Mouse (Mus musculus) heart, adult 11 months (tissue): ENCODE data around the gene Grm4.

ENCODE experiments used
- DNase-seq: peaks from one replicate; pipeline ENCODE4 v3.0.0; 2022

The Grm4 gene

DNA sequence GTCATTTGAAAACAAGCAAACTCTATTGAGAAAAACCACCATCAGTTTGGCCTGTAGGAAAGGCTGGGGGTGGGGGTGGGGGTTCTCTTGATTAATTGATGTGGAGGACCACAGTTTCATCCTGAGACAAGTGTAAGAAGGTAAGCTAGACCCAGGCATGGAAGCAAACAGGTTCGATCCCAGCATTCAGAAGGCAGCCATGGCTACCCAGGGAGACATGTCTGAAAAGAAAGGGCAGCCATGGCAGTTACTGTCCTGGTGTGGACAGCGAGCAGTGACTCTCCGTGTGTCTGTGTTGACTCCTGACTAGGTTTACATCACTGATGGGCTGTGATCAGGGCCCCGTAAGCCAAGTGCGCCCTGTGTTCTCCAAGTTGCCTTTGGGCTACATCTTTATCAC, at the start of gene Grm4:
Gene Grm4, minus strand, starts transcription at position 101 of the 400 bp plus-strand sequence.
- DNase-seq = no peak

DNA sequence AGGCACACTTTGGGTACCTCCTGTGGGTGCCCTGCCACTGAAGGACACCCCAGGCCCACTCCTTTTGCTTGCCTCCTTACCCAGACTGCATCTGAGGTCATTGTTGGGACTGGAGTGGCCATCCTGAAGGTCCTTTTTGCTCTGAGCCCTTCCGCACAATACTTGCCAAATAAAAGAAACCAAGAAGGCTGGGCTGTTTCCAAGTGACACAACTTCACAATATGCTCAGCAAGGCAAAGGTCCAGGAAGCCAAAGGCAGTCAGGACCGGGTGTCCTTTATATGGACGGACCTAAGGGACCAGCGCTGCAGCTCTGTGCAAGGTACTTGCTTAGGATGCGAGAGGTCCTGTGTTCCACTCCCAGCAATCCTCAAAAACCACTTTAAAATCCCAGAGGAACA, 47.0 kb upstream of the Grm4 start:
- DNase-seq = peak; percentile 89

DNA sequence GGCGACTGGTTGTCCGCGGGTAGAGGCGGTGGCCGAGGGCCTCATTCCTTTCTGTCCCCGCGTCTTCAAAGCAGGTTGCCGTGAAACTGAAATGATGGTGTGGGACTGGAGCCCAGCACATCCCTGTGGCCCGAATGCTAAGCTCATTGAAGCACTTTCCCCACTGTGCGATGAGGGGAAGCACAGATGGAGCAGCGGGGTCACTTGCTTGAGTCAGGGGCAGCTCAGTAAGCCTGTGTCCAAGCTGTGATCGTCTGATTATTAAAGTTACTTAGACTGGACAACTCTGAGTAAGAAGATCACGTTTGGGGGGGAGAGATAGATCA, 44.7 kb upstream of the Grm4 start:
- no peak for DNase-seq

DNA sequence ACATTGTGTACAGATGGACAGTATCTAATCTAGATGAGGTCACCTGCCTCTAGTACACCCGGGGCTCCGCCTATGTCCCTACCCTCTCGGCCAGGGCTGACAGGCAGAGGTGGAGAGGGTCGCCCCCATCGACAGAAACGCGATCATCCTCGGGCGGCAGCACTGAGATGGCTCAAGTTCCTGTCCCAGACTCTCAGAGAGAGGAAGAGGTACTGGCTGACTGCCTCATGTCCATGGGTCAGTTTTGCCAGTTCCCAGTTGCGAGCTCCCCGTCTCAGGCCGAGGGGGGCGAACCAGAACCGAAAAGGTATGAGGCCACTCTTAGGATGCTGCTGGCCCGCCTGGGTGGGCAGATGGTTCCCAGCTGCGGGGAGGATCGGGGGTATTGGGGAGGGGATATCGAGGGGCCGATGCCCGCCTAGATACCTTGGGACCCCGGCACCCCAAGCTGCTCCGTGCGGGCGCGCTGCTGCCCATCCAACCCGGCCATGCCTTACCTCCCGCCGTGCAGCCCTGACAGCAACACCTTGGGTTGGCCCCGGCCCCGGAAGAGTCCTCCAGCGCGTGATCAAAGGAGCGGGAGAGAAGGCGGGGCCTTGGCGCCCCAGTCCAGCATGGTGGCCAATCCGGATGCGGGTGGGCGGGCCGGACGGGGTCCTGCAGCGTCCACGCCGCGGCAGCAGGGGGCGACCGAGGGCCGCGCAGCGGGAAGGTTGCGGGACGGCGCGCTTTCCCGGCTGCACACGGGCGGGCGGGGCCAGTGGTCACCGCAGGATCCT, 44.1 kb upstream of the Grm4 start, which contains the start of gene AI413582:
Gene AI413582, minus strand, starts transcription at position 594 of the 779 bp plus-strand sequence.
- peak; percentile 100 for DNase-seq

DNA sequence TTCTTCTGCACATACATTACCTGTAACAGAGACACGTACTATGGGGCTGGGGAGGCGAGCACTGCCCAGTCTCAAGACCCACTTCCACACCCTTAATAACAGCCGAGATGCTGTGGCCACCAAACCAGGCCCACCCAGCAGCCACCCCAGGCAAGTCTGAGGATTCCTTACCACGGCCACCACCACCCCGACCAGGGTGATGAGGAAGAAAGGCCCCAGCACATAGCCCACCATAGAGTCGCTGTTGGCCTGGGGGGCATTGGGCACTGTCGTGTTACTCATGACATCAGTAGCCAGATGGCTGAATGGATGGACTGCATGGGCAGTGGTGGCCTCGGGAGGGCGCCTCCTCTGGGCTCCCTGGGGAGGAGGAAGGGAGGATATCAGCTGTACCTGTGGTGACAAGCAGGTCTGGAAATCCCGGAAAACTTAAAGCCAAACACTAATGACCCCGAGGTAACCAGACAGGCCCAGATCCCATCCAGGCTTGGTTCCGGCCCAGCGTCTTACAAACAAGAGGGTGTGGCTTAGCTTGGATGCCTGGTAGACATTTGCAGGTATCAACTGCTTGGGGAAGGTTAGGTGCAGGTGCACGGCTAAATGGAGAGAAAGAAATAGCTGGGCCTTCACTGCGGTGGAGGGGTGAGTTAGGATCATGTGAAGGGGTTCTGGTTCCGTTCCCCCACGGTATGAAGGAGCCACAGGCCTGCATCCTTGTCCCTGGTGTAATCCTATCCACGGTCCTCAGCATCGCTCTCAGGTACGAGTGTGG, 43.4 kb upstream of the Grm4 start:
- peak; percentile 95 for DNase-seq

DNA sequence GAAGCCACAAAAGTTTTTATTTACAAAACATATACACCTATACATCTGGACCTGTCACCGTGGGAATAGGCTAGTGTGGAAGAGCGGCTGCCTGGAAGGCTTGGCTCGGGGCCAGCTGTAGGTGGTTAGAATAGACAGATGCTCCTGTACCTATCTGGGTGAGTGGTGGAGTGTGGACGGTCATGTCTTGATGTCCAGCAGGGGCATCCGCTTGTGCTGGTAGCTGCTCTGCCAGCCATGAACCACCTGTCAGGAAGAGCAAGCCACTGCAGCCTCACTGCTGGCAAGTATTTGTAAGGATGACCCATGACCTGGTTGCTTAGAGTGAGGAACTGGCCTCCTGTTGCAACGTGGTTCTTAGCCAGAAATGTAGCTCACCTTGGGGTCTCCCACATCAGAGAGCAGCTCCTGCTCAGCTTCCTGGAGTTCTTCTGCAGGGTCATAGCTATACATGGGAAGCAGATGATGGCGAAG, 42.6 kb upstream of the Grm4 start:
- DNase-seq = peak; percentile 94

DNA sequence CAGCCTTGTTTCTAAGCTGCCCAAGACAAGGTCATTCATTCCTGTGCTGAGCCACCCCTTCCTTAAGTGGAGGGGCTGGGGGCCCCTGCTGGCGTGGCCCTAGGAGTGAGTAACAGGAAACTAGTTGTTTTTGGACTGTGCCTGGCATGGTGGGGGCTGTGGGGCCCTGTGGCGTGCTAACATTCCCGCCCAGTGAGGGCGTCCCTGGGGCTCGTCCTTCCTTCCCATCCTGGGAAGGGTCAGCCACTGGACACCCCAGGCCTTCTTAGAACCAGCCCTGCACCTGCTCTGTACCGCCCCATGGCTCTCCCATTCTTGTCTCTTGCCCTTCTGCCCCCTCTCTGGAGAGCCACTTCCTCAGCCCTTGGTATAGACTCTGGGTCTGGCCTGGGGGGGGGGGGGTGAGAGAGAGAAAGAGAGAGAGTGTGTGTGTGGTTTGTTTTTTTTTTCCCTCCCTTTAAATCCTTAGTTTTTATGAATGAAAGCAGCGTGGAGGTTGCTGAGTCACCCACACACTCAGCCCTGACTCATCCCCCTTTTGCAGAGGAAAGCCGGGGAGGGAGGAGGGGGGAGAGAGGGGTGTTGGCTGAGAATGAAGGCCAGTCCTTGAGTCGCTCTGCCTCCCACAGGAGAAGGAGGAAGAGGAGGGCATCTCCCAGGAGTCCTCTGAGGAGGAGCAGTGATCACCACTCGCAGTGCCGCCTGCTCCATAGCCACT, 40.8 kb upstream of the Grm4 start:
- peak; percentile 95 for DNase-seq

DNA sequence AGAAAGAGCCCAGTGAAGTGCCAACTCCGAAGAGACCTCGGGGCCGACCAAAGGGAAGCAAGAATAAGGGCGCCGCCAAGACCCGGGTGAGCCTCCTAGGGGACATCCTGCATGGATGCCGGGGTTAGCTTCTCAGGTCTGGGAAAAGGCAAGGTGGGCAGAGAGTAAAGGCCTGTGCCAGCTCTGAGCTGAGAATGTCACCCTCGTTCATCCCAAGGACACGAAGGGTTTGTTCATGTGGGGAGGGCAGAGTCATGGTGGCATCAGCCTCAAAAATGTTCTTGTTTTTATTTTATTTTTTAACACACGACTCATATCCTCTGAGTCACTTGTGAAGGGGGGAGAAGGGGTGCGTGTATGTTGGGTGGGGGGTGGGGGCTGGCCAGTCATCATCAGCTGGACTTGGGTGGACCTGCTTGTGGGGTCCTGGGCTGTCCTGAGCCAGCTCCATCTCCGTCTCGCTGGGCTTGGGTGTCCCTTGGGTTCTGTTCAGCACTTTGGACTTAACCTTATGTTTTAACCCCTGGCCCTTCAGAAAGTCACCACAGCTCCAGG, 39.8 kb upstream of the Grm4 start:
- DNase-seq = no peak

DNA sequence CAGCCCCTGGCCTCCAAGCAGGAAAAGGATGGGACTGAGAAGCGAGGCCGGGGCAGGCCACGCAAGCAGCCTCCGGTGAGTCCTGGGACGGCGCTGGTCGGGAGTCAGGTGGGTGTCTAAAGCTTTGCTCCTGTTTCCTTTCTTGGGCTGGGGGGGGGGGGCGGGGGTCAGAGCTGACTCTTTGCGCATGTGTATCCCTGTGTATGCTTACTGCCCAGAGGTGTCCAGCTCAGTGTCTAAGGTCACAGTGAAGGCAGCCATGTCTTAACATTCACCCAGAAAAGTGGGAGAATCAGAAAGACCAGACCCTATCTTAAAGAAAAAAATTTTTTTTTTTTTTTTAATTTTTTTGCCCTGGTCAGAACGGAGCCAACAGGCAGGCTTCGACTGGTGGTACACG, 38.4 kb upstream of the Grm4 start:
- DNase-seq = no peak

DNA sequence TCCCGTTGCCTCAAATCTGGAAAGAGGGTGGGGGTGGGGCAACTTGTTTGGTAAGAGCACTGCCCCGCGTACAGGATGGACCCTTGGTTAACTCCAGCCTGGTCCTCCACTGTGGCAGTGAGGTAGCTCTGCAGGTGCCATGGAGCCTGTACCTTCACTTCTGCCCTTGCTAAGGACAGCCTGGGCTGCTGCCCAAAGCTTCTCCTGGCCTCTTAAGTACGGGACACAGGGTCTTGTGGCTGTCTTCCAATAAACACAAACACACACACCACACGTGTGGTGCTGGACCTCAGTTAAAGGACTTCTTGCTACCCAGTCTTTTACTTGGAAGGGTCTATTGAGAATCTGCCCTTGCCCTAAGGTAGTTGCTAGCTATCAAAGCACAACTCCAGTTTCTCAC, 37.6 kb upstream of the Grm4 start:
- peak; percentile 93 for DNase-seq

DNA sequence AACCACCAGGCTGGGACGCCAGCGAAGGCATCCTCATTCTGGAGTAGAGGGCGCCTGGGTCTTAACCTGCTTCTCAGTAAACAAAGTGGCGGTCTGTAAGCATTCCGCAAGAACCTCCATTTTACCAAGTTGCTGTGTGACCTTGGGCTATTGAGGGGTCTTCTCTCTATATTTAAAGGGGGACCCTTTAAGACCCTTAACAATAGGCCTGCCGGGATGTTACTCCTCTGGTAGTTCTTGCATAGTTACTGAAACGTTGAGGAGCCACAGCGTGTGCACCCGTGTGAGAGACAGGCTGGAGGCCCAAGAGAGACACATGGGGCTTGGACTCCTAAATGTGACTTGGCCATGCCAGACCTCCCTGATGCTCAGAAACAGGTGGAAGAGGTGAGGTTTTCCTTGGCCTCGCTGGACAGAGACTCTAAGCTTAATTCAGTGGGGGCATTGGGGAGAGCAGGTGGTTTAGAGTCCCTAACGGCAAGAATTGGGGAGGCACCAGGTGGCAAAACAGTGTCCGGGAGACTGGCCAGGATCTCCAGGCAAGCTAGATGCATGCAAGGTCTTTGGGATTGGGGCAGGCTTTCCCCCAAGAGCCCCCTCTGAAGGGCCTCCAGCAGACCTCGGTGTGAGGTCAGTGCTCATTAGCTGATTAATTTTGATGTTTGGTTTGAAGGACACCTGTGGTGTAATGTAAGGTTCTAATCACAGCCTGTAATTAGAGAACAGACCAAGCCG, 36.9 kb upstream of the Grm4 start:
- DNase-seq = peak; percentile 85

DNA sequence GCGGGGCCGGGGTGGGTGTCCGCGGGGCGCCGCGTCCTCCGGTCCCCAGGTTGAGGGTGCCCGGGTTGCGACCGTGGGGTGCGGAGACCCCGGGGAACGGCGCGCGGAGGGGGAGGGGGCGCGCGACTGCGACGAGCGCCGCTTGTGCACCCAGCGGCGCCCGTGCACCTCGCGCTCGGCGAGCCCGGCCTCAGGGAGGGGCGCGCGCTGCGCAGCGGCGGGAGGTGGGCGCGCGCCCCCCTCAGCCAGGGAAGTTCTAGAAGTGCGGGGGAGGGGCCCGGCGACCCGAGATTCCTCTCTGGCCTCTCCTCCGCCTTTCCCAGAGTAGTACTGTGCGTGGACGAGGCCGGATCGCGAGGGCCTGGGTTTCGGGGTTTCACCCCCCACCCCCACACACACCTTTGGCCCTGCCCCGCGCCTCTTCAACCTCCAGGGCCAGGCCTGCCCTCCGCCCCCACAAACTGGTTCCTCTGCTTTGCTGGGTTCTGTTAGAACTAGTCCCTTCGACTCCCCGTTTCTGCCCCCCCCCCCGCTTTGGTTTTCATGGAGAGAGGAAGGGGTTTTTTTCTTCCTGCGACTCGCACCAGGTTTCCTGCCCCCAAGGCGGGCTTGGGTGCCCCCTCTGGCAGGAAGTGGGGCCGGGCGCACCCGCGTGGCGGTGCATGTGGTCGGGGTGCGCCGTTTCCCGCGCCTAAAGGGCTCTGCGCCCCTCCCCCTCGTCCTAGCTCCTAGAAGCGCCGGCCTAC, 36.2 kb upstream of the Grm4 start:
- DNase-seq = peak; percentile 95

DNA sequence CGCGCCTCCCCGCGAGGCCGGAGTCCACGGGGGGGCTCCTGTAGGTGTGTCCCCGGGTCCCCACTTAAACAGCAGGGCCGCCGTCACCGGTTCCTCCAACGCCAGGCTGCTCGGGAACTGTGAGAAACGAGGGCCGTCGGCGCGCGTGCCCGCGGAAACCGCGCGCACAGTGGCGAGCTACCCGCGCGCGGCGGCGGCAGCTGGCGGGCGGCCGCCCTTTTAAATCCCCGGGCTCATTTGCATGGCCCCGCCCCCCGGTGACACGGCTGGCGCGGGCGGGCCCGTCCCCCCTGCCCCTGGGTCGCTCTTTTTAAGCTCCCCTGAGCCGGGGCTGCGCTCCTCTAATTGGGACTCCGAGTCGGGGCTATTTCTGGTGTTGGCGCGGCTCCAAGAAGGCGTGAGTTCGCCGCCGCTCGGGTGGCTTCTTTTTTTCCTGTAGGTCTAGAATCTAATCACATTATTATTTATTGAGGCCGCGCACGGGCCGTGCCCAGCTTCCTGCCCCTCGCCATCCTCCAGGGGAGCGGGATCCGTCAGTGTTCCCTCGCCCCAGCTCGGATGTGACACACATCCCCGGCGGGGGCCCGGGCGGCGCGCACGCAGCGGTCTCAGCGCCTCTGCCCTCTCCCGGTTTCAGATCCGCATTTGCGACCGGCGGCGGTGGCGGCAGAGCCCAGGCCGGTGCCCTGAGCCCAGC, 35.3 kb upstream of the Grm4 start, which contains the start of gene Hmga1:
Gene Hmga1, plus strand, starts transcription at position 183 of the 697 bp plus-strand sequence.
- DNase-seq = peak; percentile 99

DNA sequence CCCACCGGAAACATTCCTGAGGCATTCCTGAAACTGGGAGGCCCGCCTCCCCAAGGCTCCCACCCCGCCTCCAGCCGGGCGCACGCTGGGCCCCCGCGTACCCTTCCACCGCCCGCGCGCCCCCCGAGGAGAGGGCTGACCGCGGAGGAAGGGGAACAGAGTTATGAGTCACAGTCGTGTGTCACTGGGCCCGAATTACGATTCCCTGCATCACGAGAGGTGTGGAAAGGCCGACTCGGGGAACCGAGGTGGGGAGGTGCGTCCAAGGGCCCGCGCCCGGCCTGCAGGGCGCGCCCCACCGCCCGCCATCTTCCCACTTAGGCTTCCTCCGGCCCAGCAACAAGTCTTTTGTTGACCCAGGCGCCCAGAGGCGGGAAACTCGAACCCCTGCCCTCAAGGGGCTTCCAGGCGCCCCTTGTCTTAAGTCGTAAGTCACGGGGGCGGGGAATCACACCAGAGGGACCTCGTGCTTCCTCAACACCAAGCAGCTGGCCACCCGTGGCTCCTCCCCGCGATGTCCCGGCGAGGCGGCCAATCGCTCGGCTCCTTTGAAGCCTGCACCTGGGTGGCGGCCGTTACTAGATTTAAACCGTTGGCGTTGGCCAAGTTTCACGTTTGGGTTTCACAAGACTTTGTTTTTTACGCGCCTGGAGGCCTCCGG, 34.4 kb upstream of the Grm4 start:
- DNase-seq = peak; percentile 98

DNA sequence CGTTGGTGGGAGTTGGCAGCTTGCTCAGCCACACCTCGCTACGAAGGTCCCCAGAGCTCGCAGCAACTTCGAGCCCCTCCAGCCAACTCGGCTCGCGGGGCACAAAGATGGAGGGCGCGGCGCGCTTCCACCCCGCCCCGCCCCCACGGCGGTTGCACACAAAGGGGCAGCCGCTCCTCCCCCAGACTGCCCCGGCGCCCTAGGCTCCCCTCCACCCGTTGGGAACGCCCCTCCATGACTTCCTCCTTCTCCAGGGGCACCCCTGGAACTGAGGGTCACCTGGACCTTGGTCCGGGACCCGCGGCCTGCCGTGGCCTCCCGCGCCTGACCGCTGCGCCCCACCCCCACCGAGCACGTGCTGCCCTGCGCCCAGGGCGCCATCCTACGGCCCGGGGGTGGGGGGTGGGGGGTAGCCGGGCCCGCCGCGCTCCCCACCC, 33.9 kb upstream of the Grm4 start:
- peak; percentile 95 for DNase-seq

DNA sequence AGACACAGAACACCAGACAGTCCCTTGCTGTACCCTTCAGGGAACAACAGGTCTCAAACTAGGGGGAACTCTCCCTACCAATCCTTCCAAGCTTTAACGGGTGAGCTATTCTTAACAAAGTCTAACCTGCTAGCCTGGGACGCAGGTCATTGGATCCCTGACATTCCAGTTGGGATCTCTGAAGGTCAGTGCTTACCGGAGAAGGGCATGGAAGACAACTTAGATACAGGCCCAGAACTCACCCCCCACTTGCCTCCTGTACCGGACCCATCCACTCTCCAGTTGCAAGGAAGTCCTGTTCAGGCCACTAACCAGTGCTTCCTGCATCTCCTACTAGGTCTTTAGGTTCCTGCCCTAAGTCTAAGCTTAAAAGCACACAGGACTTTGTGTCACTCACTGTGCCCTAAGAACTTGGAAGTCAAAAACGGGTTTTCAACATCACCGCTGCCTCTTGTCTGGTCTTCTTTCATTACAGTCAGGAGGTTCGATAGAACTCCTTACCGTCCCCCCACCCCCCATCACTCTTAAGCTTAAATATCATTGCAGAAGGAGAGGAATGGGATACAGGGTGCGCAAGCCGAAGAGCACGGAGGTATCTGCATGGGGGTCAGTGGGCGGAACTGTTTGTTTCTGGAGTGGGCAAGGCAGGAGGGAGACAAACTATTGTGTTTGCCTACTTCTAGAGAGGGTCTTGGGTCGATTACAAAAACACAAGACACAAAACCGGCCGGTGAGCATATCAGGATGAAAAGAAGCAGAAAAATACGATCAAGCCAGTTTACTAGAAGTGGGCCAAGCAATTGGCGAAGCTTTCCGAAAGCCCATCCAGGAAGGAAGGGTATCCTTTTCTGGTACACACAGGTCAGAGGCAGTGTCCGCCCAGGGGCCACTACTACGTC, 33.1 kb upstream of the Grm4 start:
- DNase-seq = peak; percentile 85

DNA sequence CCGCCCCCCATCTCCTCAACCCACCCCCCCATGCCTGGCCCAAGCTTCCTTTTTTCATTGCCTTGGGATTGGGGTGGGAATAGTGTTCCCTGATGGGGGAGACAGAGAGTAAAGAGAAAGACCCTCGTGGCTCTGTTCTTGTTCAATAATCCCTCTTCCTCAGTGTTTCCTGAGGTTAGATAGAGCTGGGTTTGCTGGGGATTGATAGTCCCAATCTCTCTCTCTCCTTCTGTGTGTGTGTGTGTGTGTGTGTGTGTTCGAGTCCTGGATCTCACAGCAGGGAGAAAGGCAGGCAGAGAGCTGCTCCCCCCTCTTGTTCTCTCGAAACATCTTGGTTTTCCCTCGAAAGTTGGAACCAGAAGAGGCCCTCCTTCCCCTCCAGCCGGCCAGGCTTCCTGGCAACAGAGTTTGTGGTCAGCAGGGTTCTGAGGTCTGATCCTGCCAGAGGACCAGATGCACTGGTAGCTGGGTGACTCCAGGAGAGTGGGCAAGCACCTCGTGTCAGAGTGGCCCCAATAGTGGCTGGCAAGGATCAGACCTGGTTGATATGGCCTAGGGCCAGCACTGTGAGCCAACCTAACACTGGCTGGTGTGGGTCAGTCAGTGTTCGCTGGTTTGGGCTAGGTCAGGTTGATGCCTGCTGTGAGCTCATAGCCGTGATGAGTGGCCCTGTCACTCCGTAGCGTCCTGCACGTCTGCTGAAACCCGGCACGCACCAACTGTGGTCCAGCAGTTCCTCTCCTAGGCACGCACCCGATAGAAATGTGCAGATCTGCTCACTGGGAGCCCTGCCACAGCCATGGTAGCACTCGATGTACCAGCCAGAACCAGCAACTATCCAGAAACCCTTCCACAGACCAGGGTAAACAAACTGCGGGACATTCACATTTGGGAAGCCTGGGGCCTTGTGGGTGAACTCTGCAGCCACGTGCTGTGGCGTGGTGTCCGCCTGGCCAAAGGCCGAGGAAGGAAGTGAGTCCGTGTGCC, 31.3 kb upstream of the Grm4 start:
- peak; percentile 96 for DNase-seq

DNA sequence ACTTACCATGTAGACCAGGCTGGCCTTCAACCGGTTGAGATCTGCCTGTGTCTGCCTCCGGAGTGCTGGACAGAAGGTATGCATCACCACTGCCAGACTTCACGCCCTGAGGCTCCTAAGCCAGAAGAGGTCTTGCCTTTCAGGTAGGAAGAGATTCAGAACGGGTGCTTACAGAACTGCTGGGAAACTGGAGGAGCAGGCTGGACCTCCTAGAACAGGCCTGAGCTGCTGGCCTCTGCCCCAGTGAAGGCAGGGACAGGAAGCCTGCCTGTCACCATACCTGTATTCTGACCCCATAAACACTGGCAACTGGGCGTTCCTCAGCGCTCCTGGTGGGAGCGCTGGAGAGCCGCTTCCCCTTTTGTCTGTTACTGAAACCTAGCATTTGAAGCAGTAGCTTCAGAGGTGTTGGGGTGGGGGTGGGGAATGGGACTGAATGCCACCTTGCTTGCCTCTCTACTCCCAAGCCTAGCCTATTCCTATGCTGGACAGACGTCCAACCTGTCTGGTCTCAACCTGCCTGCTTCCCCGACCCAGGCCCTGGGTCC, 30.3 kb upstream of the Grm4 start:
- peak; percentile 81 for DNase-seq
